Mouse (Mus musculus): ENCODE measurements around the gene Pank4. TPM values are rescaled to one million over a fixed set of nuclear protein-coding genes. Genes with fewer than 3 reads are reported as not detected.
A peak's percentile ranks its signal among the peaks of the same experiment; 100 is the strongest.

The Pank4 gene
- polyA plus RNA-seq, 1 experiment from 2014 or later = 56.0 TPM

GRCm38 (mm10) chr4:154946319-154946718 lies 17.6 kb upstream of the Pank4 start:
- H3K9me3 ChIP-seq = no peaks in the 10 kb centered on the region
- no peaks in the 10 kb centered on the region for H3K36me3 ChIP-seq
- peaks cover 33% of the 10 kb centered on the region for H3K27me3 ChIP-seq
- H3K27ac ChIP-seq = no peak overlapping the region
- 4% methylated on average over 8 of the region's 8 CpGs for WGBS
- peak; percentile 86; the same call in 1 of the 2 replicates for ATAC-seq (ENCODE audit: insufficient number of reproducible peaks, insufficient read depth, low FRiP score, low TSS enrichment)
- 0 out of 2 replicates have a peak overlapping the region, but pooled peaks have one; percentile 5 for H3K9ac ChIP-seq
- H3K4me3 ChIP-seq = peak overlapping the region; percentile 16; the same call in 1 of the 2 replicates
- H3K4me2 ChIP-seq (replicated peaks) = peak overlapping the region; percentile 47
- peaks cover 18% of the 10 kb centered on the region for H3K4me1 ChIP-seq

GRCm38 (mm10) chr4:154948066-154948939 lies 15.6 kb upstream of the Pank4 start:
- H3K4me2 ChIP-seq (replicated peaks) = no peak overlapping the region
- 47% methylated on average over 14 of the region's 14 CpGs for WGBS
- no peak overlapping the region for H3K27ac ChIP-seq
- H3K4me1 ChIP-seq = peaks cover 26% of the 10 kb centered on the region
- H3K9me3 ChIP-seq = no peaks in the 10 kb centered on the region
- H3K4me3 ChIP-seq = no peak overlapping the region
- H3K36me3 ChIP-seq = no peaks in the 10 kb centered on the region
- no peak overlapping the region for H3K9ac ChIP-seq
- no peak for ATAC-seq (ENCODE audit: insufficient number of reproducible peaks, insufficient read depth, low FRiP score, low TSS enrichment)
- peaks cover 53% of the 10 kb centered on the region for H3K27me3 ChIP-seq

- ATAC-seq (ENCODE audit: insufficient number of reproducible peaks, insufficient read depth, low FRiP score, low TSS enrichment) = no peak
- H3K4me1 ChIP-seq = peaks cover 26% of the 10 kb centered on the region
- H3K27ac ChIP-seq = no peak overlapping the region
- no peaks in the 10 kb centered on the region for H3K36me3 ChIP-seq
- peaks cover 61% of the 10 kb centered on the region for H3K27me3 ChIP-seq
- H3K9me3 ChIP-seq = no peaks in the 10 kb centered on the region
- WGBS = 60% methylated on average over 6 of the region's 6 CpGs
- H3K9ac ChIP-seq = no peak overlapping the region
- peak overlapping the region; percentile 29 for H3K4me2 ChIP-seq (replicated peaks)
- H3K4me3 ChIP-seq = no peak overlapping the region
Measured at GRCm38 (mm10) chr4:154948940-154949588, 14.9 kb upstream of the Pank4 start.

- H3K36me3 ChIP-seq = no peaks in the 10 kb centered on the region
- no peak overlapping the region for H3K4me3 ChIP-seq
- 6% methylated on average over 16 of the region's 16 CpGs for WGBS
- no peak for ATAC-seq (ENCODE audit: insufficient number of reproducible peaks, insufficient read depth, low FRiP score, low TSS enrichment)
- H3K4me2 ChIP-seq (replicated peaks) = peak overlapping the region; percentile 29
- H3K27me3 ChIP-seq = peaks cover 66% of the 10 kb centered on the region
- H3K27ac ChIP-seq = no peak overlapping the region
- H3K9me3 ChIP-seq = no peaks in the 10 kb centered on the region
- no peak overlapping the region for H3K9ac ChIP-seq
- peaks cover 26% of the 10 kb centered on the region for H3K4me1 ChIP-seq
Measured at GRCm38 (mm10) chr4:154949589-154949982, 14.3 kb upstream of the Pank4 start.

- WGBS = 4% methylated on average over 26 of the region's 26 CpGs
- peak overlapping the region; percentile 23; the same call in 1 of the 2 replicates for H3K4me2 ChIP-seq (replicated peaks)
- H3K4me3 ChIP-seq = no peak overlapping the region
- H3K27me3 ChIP-seq = peaks cover 92% of the 10 kb centered on the region
- peaks cover 17% of the 10 kb centered on the region for H3K4me1 ChIP-seq
- H3K27ac ChIP-seq = no peak overlapping the region
- no peaks in the 10 kb centered on the region for H3K9me3 ChIP-seq
- H3K9ac ChIP-seq = no peak overlapping the region
- ATAC-seq (ENCODE audit: insufficient number of reproducible peaks, insufficient read depth, low FRiP score, low TSS enrichment) = no peak
- no peaks in the 10 kb centered on the region for H3K36me3 ChIP-seq
Measured at GRCm38 (mm10) chr4:154952461-154953241, 11.3 kb upstream of the Pank4 start.

- Histone ChIP-seq H3K27ac (no peak overlapping the region), H3K4me3 (no peak overlapping the region), H3K27me3 (peaks cover 91% of the 10 kb centered on the region), H3K36me3 (no peaks in the 10 kb centered on the region), H3K9ac (no peak overlapping the region), H3K4me1 (peaks cover 36% of the 10 kb centered on the region), H3K4me2 (replicated peaks) (no peak overlapping the region), H3K9me3 (no peaks in the 10 kb centered on the region)
- WGBS = 33% methylated on average over 9 of the region's 9 CpGs
- no peak for ATAC-seq (ENCODE audit: insufficient number of reproducible peaks, insufficient read depth, low FRiP score, low TSS enrichment)
Measured at GRCm38 (mm10) chr4:154956604-154957003, 7.3 kb upstream of the Pank4 start.

- Histone ChIP-seq H3K9ac (no peak overlapping the region), H3K36me3 (no peaks in the 10 kb centered on the region), H3K9me3 (no peaks in the 10 kb centered on the region), H3K4me3 (no peak overlapping the region), H3K4me1 (peaks cover 38% of the 10 kb centered on the region), H3K27ac (no peak overlapping the region), H3K27me3 (peaks cover 91% of the 10 kb centered on the region), H3K4me2 (replicated peaks) (peak overlapping the region; percentile 43; the same call in 1 of the 2 replicates)
- 56% methylated on average over 13 of the region's 13 CpGs for WGBS
- no peak for ATAC-seq (ENCODE audit: insufficient number of reproducible peaks, insufficient read depth, low FRiP score, low TSS enrichment)
Measured at GRCm38 (mm10) chr4:154957289-154957993, 6.5 kb upstream of the Pank4 start.

- Histone ChIP-seq H3K27me3 (peaks cover 91% of the 10 kb centered on the region), H3K9me3 (no peaks in the 10 kb centered on the region), H3K4me1 (peaks cover 35% of the 10 kb centered on the region), H3K4me2 (replicated peaks) (peak overlapping the region; percentile 43), H3K9ac (no peak overlapping the region), H3K36me3 (no peaks in the 10 kb centered on the region), H3K4me3 (peak overlapping the region; percentile 13; the same call in 1 of the 2 replicates), H3K27ac (no peak overlapping the region)
- ATAC-seq (ENCODE audit: insufficient number of reproducible peaks, insufficient read depth, low FRiP score, low TSS enrichment) = no peak
- WGBS = under 1% methylated on average over 15 of the region's 15 CpGs
Measured at GRCm38 (mm10) chr4:154958171-154958570, 5.8 kb upstream of the Pank4 start.

GRCm38 (mm10) chr4:154958621-154959020 lies 5.3 kb upstream of the Pank4 start:
- Histone ChIP-seq H3K36me3 (no peaks in the 10 kb centered on the region), H3K9ac (no peak overlapping the region), H3K4me2 (replicated peaks) (peak overlapping the region; percentile 43), H3K27me3 (peaks cover 89% of the 10 kb centered on the region), H3K27ac (no peak overlapping the region), H3K4me1 (peaks cover 39% of the 10 kb centered on the region), H3K9me3 (no peaks in the 10 kb centered on the region), H3K4me3 (no peak overlapping the region)
- 15% methylated on average over 8 of the region's 8 CpGs for WGBS
- ATAC-seq (ENCODE audit: insufficient number of reproducible peaks, insufficient read depth, low FRiP score, low TSS enrichment) = no peak

- Histone ChIP-seq H3K4me2 (replicated peaks) (peak overlapping the region; percentile 77), H3K4me1 (peaks cover 45% of the 10 kb centered on the region), H3K36me3 (no peaks in the 10 kb centered on the region), H3K9ac (peak overlapping the region; percentile 65; the same call in 1 of the 2 replicates), H3K27me3 (peaks cover 74% of the 10 kb centered on the region), H3K9me3 (no peaks in the 10 kb centered on the region), H3K27ac (no peak overlapping the region), H3K4me3 (peak overlapping the region; percentile 44)
- ATAC-seq (ENCODE audit: insufficient number of reproducible peaks, insufficient read depth, low FRiP score, low TSS enrichment) = peak; percentile 12; the same call in 1 of the 2 replicates
- 19% methylated on average over 20 of the region's 20 CpGs for WGBS
Measured at GRCm38 (mm10) chr4:154960021-154960689, 3.8 kb upstream of the Pank4 start.
